In the genomic region with DNA sequence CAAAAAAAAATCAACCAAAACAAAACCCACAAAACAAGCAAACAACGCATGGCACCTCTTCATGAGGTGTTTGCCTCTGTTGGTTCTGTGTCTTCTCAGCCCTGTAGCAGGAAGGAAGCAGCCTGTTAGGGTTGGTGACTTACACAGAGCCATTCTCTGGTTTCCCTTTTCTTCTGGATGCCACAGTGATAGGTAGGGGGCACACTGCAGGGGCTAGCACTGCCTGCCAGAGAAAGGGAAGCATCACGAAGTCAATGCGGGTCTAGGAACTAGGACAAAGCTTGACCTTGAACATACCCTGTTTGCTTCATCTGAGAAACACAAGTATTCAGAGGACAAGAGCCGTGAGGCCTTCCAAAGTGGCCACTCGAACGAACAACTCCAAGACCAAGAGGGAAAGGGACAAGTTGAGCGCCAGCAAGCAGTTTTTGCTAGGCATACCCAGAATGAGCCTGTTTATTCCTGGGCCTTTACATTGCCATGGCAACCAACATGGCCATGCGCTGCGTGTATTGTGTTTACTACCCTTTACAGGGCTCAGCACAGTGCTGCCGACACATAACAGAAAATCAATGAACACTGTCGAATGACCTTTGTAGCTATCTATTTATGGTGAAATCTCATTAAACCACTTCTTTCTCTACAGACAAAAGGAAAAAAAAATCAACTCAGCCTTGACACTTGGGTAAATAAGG, we compare ENCODE assay signal across 10 mouse cellular contexts.
A peak's percentile ranks its signal among the peaks of the same experiment; 100 is the strongest.
DNase-seq lines count a peak whose midpoint lies in the region; ATAC-seq and TF ChIP-seq lines count a peak whose summit lies in the region.
"Had no signal": no experiment of that assay in that cellular context is flagged by ENCODE, and none has a peak within 500 bp of the region (broad histone marks: within the 10 kb centered on the region; RNA-seq: fewer than 3 reads in every experiment).

No protein-coding gene starts in this region.

- H3K27ac ChIP-seq in forebrain, embryonic 10.5 days, result peak overlapping the region; percentile 67
- peak overlapping the region; percentile 79 for H3K27ac ChIP-seq in kidney, postnatal 0 days
- H3K27ac ChIP-seq in midbrain, embryonic 16.5 days (ENCODE audit: low read length), result peak overlapping the region; percentile 50

- intact Hi-C loops in heart, postnatal 36 days (cut with DNase I), result no loop called here

- peak; percentile 18 for DNase-seq in ZHBTc4 (ENCODE audit: low read depth, low spot score)
- DNase-seq in forebrain, embryonic 10.5 days (ENCODE audit: extremely low spot score, low spot score), result peak; percentile 39
- DNase-seq in kidney, postnatal 0 days (ENCODE audit: low spot score), result no peak
- no peak for DNase-seq in heart, postnatal 36 days
- no peak for DNase-seq in cerebellum, adult 8-10 months
- DNase-seq in spleen, adult 12 weeks (ENCODE audit: low spot score), result no peak
- no peak for DNase-seq in adrenal gland, adult 8-10 months

- H3K36me3 ChIP-seq in forebrain, embryonic 10.5 days (replicated peaks), result no peaks in the 10 kb centered on the region
- no peaks in the 10 kb centered on the region for H3K36me3 ChIP-seq in kidney, postnatal 0 days (ENCODE audit: insufficient read depth, low read length)
- no peaks in the 10 kb centered on the region for H3K36me3 ChIP-seq in midbrain, embryonic 16.5 days (ENCODE audit: control insufficient read depth, insufficient read depth, low read length)

- H3K9ac ChIP-seq in kidney, postnatal 0 days (ENCODE audit: low read depth, low read length), result no peak overlapping the region
- H3K9ac ChIP-seq in midbrain, embryonic 16.5 days (ENCODE audit: low read depth, low read length), result no peak overlapping the region

- TF ChIP-seq CTCF in kidney, postnatal 0 days (IDR thresholded peaks at IDR 0.05; ENCODE audit: low read depth), result no peak

- H3K4me3 ChIP-seq in forebrain, embryonic 10.5 days, result no peak overlapping the region
- H3K4me3 ChIP-seq in kidney, postnatal 0 days (replicated peaks; ENCODE audit: low read depth, low read length), result no peak overlapping the region
- no peak overlapping the region for H3K4me3 ChIP-seq in midbrain, embryonic 16.5 days (ENCODE audit: low read depth, low read length)
- H3K4me3 ChIP-seq: erythroblast, embryonic 14.5 days had no signal

- no peaks in the 10 kb centered on the region for H3K27me3 ChIP-seq in forebrain, embryonic 10.5 days (ENCODE audit: poor library complexity, severe bottlenecking)
- H3K27me3 ChIP-seq in kidney, postnatal 0 days (ENCODE audit: insufficient read depth, low read length), result no peaks in the 10 kb centered on the region
- no peaks in the 10 kb centered on the region for H3K27me3 ChIP-seq in midbrain, embryonic 16.5 days (ENCODE audit: control insufficient read depth, insufficient read depth, low read depth, low read length)
- H3K27me3 ChIP-seq: Patski had no signal

- 66% methylated on average over 11 of the region's 11 CpGs for WGBS in forebrain, embryonic 10.5 days
- 85% methylated on average over 11 of the region's 11 CpGs for WGBS in kidney, postnatal 0 days
- WGBS in midbrain, embryonic 16.5 days, result 31% methylated on average over 11 of the region's 11 CpGs

- no peak for ATAC-seq in kidney, postnatal 0 days (replicated peaks; ENCODE audit: low FRiP score, low read depth)
- ATAC-seq in midbrain, embryonic 16.5 days, result peak; percentile 99
- ATAC-seq: Patski had no signal

- peaks cover 8% of the 10 kb centered on the region for H3K4me1 ChIP-seq in forebrain, embryonic 10.5 days
- no peaks in the 10 kb centered on the region for H3K4me1 ChIP-seq in kidney, postnatal 0 days (replicated peaks; ENCODE audit: insufficient read depth, low read length)
- peaks cover 9% of the 10 kb centered on the region for H3K4me1 ChIP-seq in midbrain, embryonic 16.5 days (ENCODE audit: control insufficient read depth, insufficient read depth, low read length)

- no peaks in the 10 kb centered on the region for H3K9me3 ChIP-seq in forebrain, embryonic 10.5 days
- H3K9me3 ChIP-seq in kidney, postnatal 0 days (replicated peaks; ENCODE audit: low read length), result no peaks in the 10 kb centered on the region
- no peaks in the 10 kb centered on the region for H3K9me3 ChIP-seq in midbrain, embryonic 16.5 days (replicated peaks; ENCODE audit: control insufficient read depth, low read length, poor library complexity, severe bottlenecking)

- no peak overlapping the region for H3K4me2 ChIP-seq in kidney, postnatal 0 days (ENCODE audit: low read length)
- H3K4me2 ChIP-seq in midbrain, embryonic 16.5 days (ENCODE audit: low read length), result peak overlapping the region; percentile 31

Comparison
In these comparisons a context has a peak if more than half of its experiments do, and no peak if none do; other contexts are left out.
1. DNase-seq: peak in ZHBTc4 (single experiment) and forebrain, embryonic 10.5 days (single experiment); none in kidney, postnatal 0 days (single experiment), heart, postnatal 36 days (0 of 2), cerebellum, adult 8-10 months (single experiment), spleen, adult 12 weeks (single experiment) and adrenal gland, adult 8-10 months (single experiment).
2. Peak in every context shown above with its lines, with median percentiles within 50 percentile points of each other: H3K27ac ChIP-seq.